11 mouse cellular contexts compared by ENCODE assay signal in genomic region chr3:158009762-158010320, GRCm38 (mm10). TPM values are rescaled to one million over a fixed set of nuclear protein-coding genes. Genes with fewer than 3 reads are reported as not detected.
A peak's percentile ranks its signal among the peaks of the same experiment; 100 is the strongest.
DNase-seq lines count a peak whose midpoint lies in the region; ATAC-seq lines count a peak whose summit lies in the region.
"Had no signal": no experiment of that assay in that cellular context is flagged by ENCODE, and none has a peak within 500 bp of the region (broad histone marks: within the 10 kb centered on the region; RNA-seq: fewer than 3 reads in every experiment).

No protein-coding gene starts in this region.

- intact Hi-C loops in left cerebral cortex, postnatal 14 days (cut with DNase I) = loop anchor here (5.0 to 10.0 kb wide), 2 partner anchors 133 to 445 kb away; partner anchors contain the start of gene Ptger3

- ATAC-seq in monocyte, adult 5-6 weeks (replicated peaks; ENCODE audit: insufficient number of reproducible peaks, low FRiP score, low TSS enrichment, poor library complexity, severe bottlenecking) = no peak

- peak; percentile 24 for DNase-seq in embryo, embryonic 9.5 days (ENCODE audit: extremely low spot score)
- no peak for DNase-seq in embryo, embryonic 10 days (ENCODE audit: low spot score)
- peak; percentile 12 to 28 for DNase-seq in left cerebral cortex, postnatal 14 days (ENCODE audit: low spot score in 2 of 2)
- no peak for DNase-seq in left cerebral cortex, adult 11 months (ENCODE audit: low spot score)
- DNase-seq in right cerebral cortex, adult 2 months (ENCODE audit: low spot score in 2 of 2) = peak; percentile 27 to 33
- DNase-seq in right cerebral cortex, postnatal 4 days = no peak
- DNase-seq in gastrocnemius, adult 8-10 months (ENCODE audit: low spot score in 2 of 2) = no peak
- DNase-seq: heart, adult 2 months; heart, postnatal 4 days; kidney, postnatal 14 days had no signal

RNA-seq across cellular contexts. Expression of gene Srsf11, which starts 26.6 kb away (rescaled TPM):
- total RNA-seq in left cerebral cortex, postnatal 14 days (2021) = 100 to 1,000 TPM; 156 to 159 TPM
- total RNA-seq in gastrocnemius, adult 8-10 months (2022) = 10 to 100 TPM; 24.3 to 38.7 (median 31.8) TPM
- 312 to 379 TPM (median 318 TPM) in 3 replicates for total RNA-seq in monocyte, adult 5-6 weeks (2017)

RNA-seq across cellular contexts. Expression of gene Lrrc40, which starts 26.6 kb away (rescaled TPM):
- total RNA-seq in left cerebral cortex, postnatal 14 days (2021) = 10 to 100 TPM; 26.8 to 29.0 TPM
- 10 to 100 TPM in 1 of 4 experiments, 1 to 10 TPM in 3; 6.2 to 11.7 (median 7.5) TPM for total RNA-seq in gastrocnemius, adult 8-10 months (2022)
- 13.2 to 18.2 TPM (median 17.4 TPM) in 3 replicates for total RNA-seq in monocyte, adult 5-6 weeks (2017)

Comparison
In these comparisons a context has a peak if more than half of its experiments do, and no peak if none do; other contexts are left out.
1. DNase-seq: peak in embryo, embryonic 9.5 days (single experiment), left cerebral cortex, postnatal 14 days (2 of 2) and right cerebral cortex, adult 2 months (2 of 2); none in embryo, embryonic 10 days (single experiment), left cerebral cortex, adult 11 months (single experiment), right cerebral cortex, postnatal 4 days (single experiment) and gastrocnemius, adult 8-10 months (0 of 2).